Mouse (Mus musculus) duodenum, adult 2 months (tissue): ENCODE measurements around the gene Anapc13. TPM values are rescaled to one million over a fixed set of nuclear protein-coding genes. Genes with fewer than 3 reads are reported as not detected.

Source experiments
- polyA plus RNA-seq: library from polyadenylated mRNA; depleted of rRNA; stranded (reverse); fragments of >200 nt; gene quantifications from 2 replicates; pipeline ENCODE4 v1.2.3, GENCODE M21; 2012; ENCODE audit warnings: low replicate concordance; rRNA removed

Gene Anapc13
- 21.4 and 22.6 TPM in 2 replicates for polyA plus RNA-seq

DNA sequence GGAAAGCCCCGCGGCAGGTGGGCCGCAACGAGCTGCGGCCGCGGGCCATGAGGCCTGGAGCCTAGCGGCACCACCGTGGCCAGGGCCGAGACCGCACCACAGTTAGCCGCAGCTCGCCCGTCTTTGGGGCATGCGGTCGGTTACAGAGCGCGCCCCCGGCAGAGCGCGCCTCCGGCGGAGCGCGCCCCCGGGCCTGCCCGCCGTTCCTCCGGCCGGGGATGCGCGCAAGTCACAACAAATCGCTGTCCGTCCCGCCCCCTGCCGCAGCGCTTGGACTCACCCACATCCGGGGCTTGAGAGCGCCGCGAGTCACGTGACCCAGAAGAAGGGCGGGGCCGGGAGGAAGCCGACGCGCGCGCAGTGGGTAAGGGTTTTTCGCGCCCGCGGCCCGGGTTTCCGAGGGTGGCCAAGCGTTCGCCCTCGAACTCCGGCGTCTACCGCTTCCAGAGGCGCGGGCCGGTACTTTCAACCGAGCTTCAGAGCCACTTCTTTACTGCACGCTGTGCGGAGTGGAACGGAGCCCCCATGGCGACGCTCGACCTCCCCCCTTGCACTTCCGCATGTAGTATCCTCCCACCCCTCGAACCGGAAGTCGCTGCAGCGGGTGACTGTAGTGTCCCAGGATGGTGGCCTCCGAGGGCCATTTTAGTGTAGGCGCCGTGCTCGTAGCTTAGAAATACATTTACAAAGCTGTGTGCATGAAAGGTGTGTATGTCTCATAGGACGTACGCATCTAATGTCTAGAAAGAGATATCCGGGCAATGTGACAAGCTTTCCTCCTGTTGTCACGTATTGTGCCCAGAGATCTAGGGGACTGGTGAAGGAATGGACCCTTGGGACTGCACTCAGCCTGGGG, at the start of gene Anapc13, which contains the start of gene Cep63:
Anapc13 (plus strand) TSS at position 314 of the 856 bp plus-strand sequence.
Cep63 (minus strand) TSS at position 552 of the 856 bp plus-strand sequence.

Other genes starting within 250 kb of the Anapc13 start
- gene Ky, start 120.5 kb upstream of the Anapc13 start, polyA plus RNA-seq = 1.3 and 2.1 TPM in 2 replicates
- 0.58 and 1.0 TPM in 2 replicates for gene Cep63, start 238 bp downstream of the Anapc13 start, polyA plus RNA-seq
- gene Amotl2, start 90.4 kb downstream of the Anapc13 start, polyA plus RNA-seq = 5.9 and 8.2 TPM in 2 replicates
- gene Ryk, start 208.6 kb downstream of the Anapc13 start, polyA plus RNA-seq = 19.2 and 33.2 TPM in 2 replicates